ENCODE assay signal across 8 mouse cellular contexts in genomic region chr15:82345820-82346470, GRCm38 (mm10). TPM values are rescaled to one million over a fixed set of nuclear protein-coding genes. Genes with fewer than 3 reads are reported as not detected.
DNase-seq lines count a peak whose midpoint lies in the region; ATAC-seq lines count a peak whose summit lies in the region.

No protein-coding gene starts in this region.

- ATAC-seq in megakaryocyte progenitor cell, adult 5-6 weeks (replicated peaks; ENCODE audit: poor library complexity), result peak; percentile 69

- DNase-seq in adipocyte (ENCODE audit: low spot score), result peak; percentile 99
- peak; percentile 99 for DNase-seq in embryo, embryonic 10 days (ENCODE audit: low spot score)
- peak; percentile 95 for DNase-seq in gastrocnemius, postnatal 10 days
- peak; percentile 100 for DNase-seq in induced T-regulatory cell, adult 2 months (ENCODE audit: low read depth)
- DNase-seq in left cerebral cortex, adult 9 months (ENCODE audit: low spot score in 2 of 2), result peak; percentile 94 to 99
- DNase-seq in right cerebral cortex, postnatal 14 days, result peak; percentile 97
- DNase-seq in urinary bladder, postnatal 36 days (ENCODE audit: low spot score in 2 of 2), result peak; percentile 95 to 98

RNA-seq across cellular contexts. Expression of gene Smdt1, which starts 7.2 kb away (rescaled TPM):
- total RNA-seq in gastrocnemius, postnatal 10 days (2021), result 100 to 1,000 TPM; 143 to 156 TPM
- total RNA-seq in megakaryocyte progenitor cell, adult 5-6 weeks (2015), result 155 and 168 TPM in 2 replicates
- 94.0 and 121 TPM in 2 replicates for total RNA-seq in megakaryocyte progenitor cell, adult 5-6 weeks (2017)

RNA-seq across cellular contexts. Expression of gene Pheta2, which starts 7.2 kb away (rescaled TPM):
- 1 to 10 TPM; 3.0 to 4.9 TPM for total RNA-seq in gastrocnemius, postnatal 10 days (2021)
- 2.0 and 3.5 TPM in 2 replicates for total RNA-seq in megakaryocyte progenitor cell, adult 5-6 weeks (2015)
- total RNA-seq in megakaryocyte progenitor cell, adult 5-6 weeks (2017), result 5.2 and 7.4 TPM in 2 replicates

RNA-seq across cellular contexts. Expression of gene Naga, which starts 7.2 kb away (rescaled TPM):
- total RNA-seq in gastrocnemius, postnatal 10 days (2021), result 10 to 100 TPM; 24.6 to 27.3 TPM
- 39.9 and 43.8 TPM in 2 replicates for total RNA-seq in megakaryocyte progenitor cell, adult 5-6 weeks (2015)
- total RNA-seq in megakaryocyte progenitor cell, adult 5-6 weeks (2017), result 37.1 and 37.3 TPM in 2 replicates

RNA-seq across cellular contexts. Expression of gene Ndufa6, which starts 8.2 kb away (rescaled TPM):
- 100 to 1,000 TPM; 362 to 411 TPM for total RNA-seq in gastrocnemius, postnatal 10 days (2021)
- total RNA-seq in megakaryocyte progenitor cell, adult 5-6 weeks (2015), result 244 and 269 TPM in 2 replicates
- total RNA-seq in megakaryocyte progenitor cell, adult 5-6 weeks (2017), result 136 and 168 TPM in 2 replicates

RNA-seq across cellular contexts. Expression of gene Cyp2d22, which starts 34.1 kb away (rescaled TPM):
- total RNA-seq in gastrocnemius, postnatal 10 days (2021), result 10 to 100 TPM; 10.8 to 14.5 TPM
- 1.7 TPM in 1 of 2 replicates, not detected in the other for total RNA-seq in megakaryocyte progenitor cell, adult 5-6 weeks (2015)
- 0.03 TPM in 1 of 2 replicates, not detected in the other for total RNA-seq in megakaryocyte progenitor cell, adult 5-6 weeks (2017)

Comparison
In these comparisons a context has a peak if more than half of its experiments do, and no peak if none do; other contexts are left out.
1. Peak in every context shown above with its lines: DNase-seq and ATAC-seq.